Comparison of ENCODE assay signal across 7 mouse cellular contexts in the genomic region with DNA sequence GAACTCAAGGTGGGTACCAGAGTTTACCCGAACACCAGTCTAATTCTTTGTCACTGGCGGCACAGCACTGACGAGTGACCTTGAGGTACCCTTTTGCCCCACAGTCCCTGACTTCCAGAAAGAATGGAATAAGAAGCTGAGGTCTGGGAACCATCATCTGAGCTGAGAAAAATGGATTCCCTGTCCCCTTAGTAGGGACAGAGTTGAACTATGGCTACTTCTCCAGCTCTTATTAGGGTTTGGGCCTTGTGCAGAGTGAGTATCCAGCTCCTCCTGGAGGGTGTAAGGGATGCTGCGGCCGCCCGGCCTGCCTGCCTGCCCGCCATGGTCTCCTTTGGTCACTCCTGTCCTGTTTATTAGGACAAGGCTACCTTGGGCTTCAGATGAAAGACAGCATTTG. TPM values are rescaled to one million over a fixed set of nuclear protein-coding genes. Genes with fewer than 3 reads are reported as not detected.
DNase-seq lines count a peak whose midpoint lies in the region; ATAC-seq lines count a peak whose summit lies in the region.

No protein-coding gene starts in this region.

- H3K9me3 ChIP-seq in lung, embryonic 16.5 days (ENCODE audit: control insufficient read depth, low read length): no peaks in the 10 kb centered on the region
- H3K9me3 ChIP-seq in heart, embryonic 13.5 days: no peaks in the 10 kb centered on the region
- no peaks in the 10 kb centered on the region for H3K9me3 ChIP-seq in limb, embryonic 15.5 days
- no peaks in the 10 kb centered on the region for H3K9me3 ChIP-seq in stomach, embryonic 16.5 days (replicated peaks; ENCODE audit: control insufficient read depth, low read length)

- peak overlapping the region; percentile 68 for H3K9ac ChIP-seq in lung, embryonic 16.5 days (ENCODE audit: low read length)
- H3K9ac ChIP-seq in heart, embryonic 13.5 days: peak overlapping the region; percentile 80
- 0 out of 2 replicates have a peak overlapping the region, but pooled peaks have one; percentile 1 for H3K9ac ChIP-seq in limb, embryonic 15.5 days
- peak overlapping the region; percentile 74 for H3K9ac ChIP-seq in stomach, embryonic 16.5 days (ENCODE audit: low read length)

- H3K4me1 ChIP-seq in lung, embryonic 16.5 days (replicated peaks; ENCODE audit: control insufficient read depth, insufficient read depth, low read length): peaks cover 22% of the 10 kb centered on the region
- peaks cover 61% of the 10 kb centered on the region for H3K4me1 ChIP-seq in heart, embryonic 13.5 days
- peaks cover 23% of the 10 kb centered on the region for H3K4me1 ChIP-seq in limb, embryonic 15.5 days
- H3K4me1 ChIP-seq in stomach, embryonic 16.5 days (ENCODE audit: control insufficient read depth, insufficient read depth, low read length): peaks cover 24% of the 10 kb centered on the region

- H3K4me3 ChIP-seq in lung, embryonic 16.5 days (ENCODE audit: low read length): peak overlapping the region; percentile 49
- peak overlapping the region; percentile 52 for H3K4me3 ChIP-seq in heart, embryonic 13.5 days
- peak overlapping the region; percentile 43 for H3K4me3 ChIP-seq in limb, embryonic 15.5 days
- peak overlapping the region; percentile 48 for H3K4me3 ChIP-seq in stomach, embryonic 16.5 days (replicated peaks; ENCODE audit: low read length)

- H3K4me2 ChIP-seq in lung, embryonic 16.5 days (ENCODE audit: low read depth, low read length): peak overlapping the region; percentile 72
- H3K4me2 ChIP-seq in heart, embryonic 13.5 days: peak overlapping the region; percentile 70
- peak overlapping the region; percentile 46 for H3K4me2 ChIP-seq in limb, embryonic 15.5 days
- peak overlapping the region; percentile 76 for H3K4me2 ChIP-seq in stomach, embryonic 16.5 days (ENCODE audit: low read depth, low read length)

- DNase-seq in lung, adult 18-20 months: no peak
- peak; percentile 32 to 48 for DNase-seq in cerebellum, postnatal 14 days
- no peak for DNase-seq in spleen, postnatal 36 days (ENCODE audit: low spot score in 2 of 2)

- H3K27ac ChIP-seq in lung, embryonic 16.5 days (ENCODE audit: low read length): peak overlapping the region; percentile 94
- H3K27ac ChIP-seq in heart, embryonic 13.5 days (replicated peaks): peak overlapping the region; percentile 92
- peak overlapping the region; percentile 90 for H3K27ac ChIP-seq in limb, embryonic 15.5 days
- peak overlapping the region; percentile 96 for H3K27ac ChIP-seq in stomach, embryonic 16.5 days (ENCODE audit: low read length)

- 55% methylated on average over 7 of the region's 7 CpGs for WGBS in lung, embryonic 16.5 days
- WGBS in heart, embryonic 13.5 days: 61% methylated on average over 7 of the region's 7 CpGs
- WGBS in limb, embryonic 15.5 days: 57% methylated on average over 7 of the region's 7 CpGs
- WGBS in stomach, embryonic 16.5 days: 53% methylated on average over 7 of the region's 7 CpGs

- no peaks in the 10 kb centered on the region; the same call in 1 of the 2 replicates for H3K36me3 ChIP-seq in lung, embryonic 16.5 days (ENCODE audit: control insufficient read depth, insufficient read depth, low read length)
- peaks cover 29% of the 10 kb centered on the region for H3K36me3 ChIP-seq in heart, embryonic 13.5 days
- H3K36me3 ChIP-seq in limb, embryonic 15.5 days: peaks cover 19% of the 10 kb centered on the region
- no peaks in the 10 kb centered on the region for H3K36me3 ChIP-seq in stomach, embryonic 16.5 days (ENCODE audit: control insufficient read depth, insufficient read depth, low read length)

- ATAC-seq in lung, embryonic 16.5 days (ENCODE audit: low read depth): no peak
- ATAC-seq in heart, embryonic 13.5 days (ENCODE audit: extremely low read depth, insufficient number of reproducible peaks, low FRiP score, low TSS enrichment): no peak
- ATAC-seq in limb, embryonic 15.5 days (ENCODE audit: insufficient number of reproducible peaks, low FRiP score, low TSS enrichment, low read depth): no peak
- ATAC-seq in stomach, embryonic 16.5 days (ENCODE audit: insufficient read depth, low FRiP score): no peak

- H3K27me3 ChIP-seq in lung, embryonic 16.5 days (ENCODE audit: control insufficient read depth, insufficient read depth, low read depth, low read length): no peaks in the 10 kb centered on the region
- H3K27me3 ChIP-seq in heart, embryonic 13.5 days (replicated peaks): no peaks in the 10 kb centered on the region
- no peaks in the 10 kb centered on the region for H3K27me3 ChIP-seq in limb, embryonic 15.5 days
- H3K27me3 ChIP-seq in stomach, embryonic 16.5 days (ENCODE audit: control insufficient read depth, insufficient read depth, low read length): no peaks in the 10 kb centered on the region

RNA-seq across cellular contexts. Expression of gene C87436, which starts 34.9 kb away (rescaled TPM):
- 23.8 and 26.7 TPM in 2 replicates for polyA plus RNA-seq in lung, embryonic 16.5 days (2015; fragmentation: Nextera tagmentation; extraction: Ambion mirVana)
- 16.8 and 20.0 TPM in 2 replicates for polyA plus RNA-seq in heart, embryonic 13.5 days (2015; fragmentation: Nextera tagmentation; extraction: Ambion mirVana)
- 22.9 and 24.5 TPM in 2 replicates for polyA plus RNA-seq in limb, embryonic 15.5 days (2015; fragmentation: Nextera tagmentation; extraction: Ambion mirVana)
- 23.0 and 23.4 TPM in 2 replicates for polyA plus RNA-seq in stomach, embryonic 16.5 days (2015; fragmentation: Nextera tagmentation; extraction: Ambion mirVana)

RNA-seq across cellular contexts. Expression of gene Gm44790, which starts 46.6 kb away (rescaled TPM):
- polyA plus RNA-seq in lung, embryonic 16.5 days (2015; fragmentation: Nextera tagmentation; extraction: Ambion mirVana): not detected in 2 replicates
- polyA plus RNA-seq in heart, embryonic 13.5 days (2015; fragmentation: Nextera tagmentation; extraction: Ambion mirVana): 0.60 TPM in 1 of 2 replicates, not detected in the other
- 0.42 TPM in 1 of 2 replicates, not detected in the other for polyA plus RNA-seq in limb, embryonic 15.5 days (2015; fragmentation: Nextera tagmentation; extraction: Ambion mirVana)
- not detected in 2 replicates for polyA plus RNA-seq in stomach, embryonic 16.5 days (2015; fragmentation: Nextera tagmentation; extraction: Ambion mirVana)

RNA-seq across cellular contexts. Expression of gene Pcbp1, which starts 53.0 kb away (rescaled TPM):
- polyA plus RNA-seq in lung, embryonic 16.5 days (2015; fragmentation: Nextera tagmentation; extraction: Ambion mirVana): 168 and 192 TPM in 2 replicates
- polyA plus RNA-seq in heart, embryonic 13.5 days (2015; fragmentation: Nextera tagmentation; extraction: Ambion mirVana): 218 and 286 TPM in 2 replicates
- 456 and 462 TPM in 2 replicates for polyA plus RNA-seq in limb, embryonic 15.5 days (2015; fragmentation: Nextera tagmentation; extraction: Ambion mirVana)
- 177 and 197 TPM in 2 replicates for polyA plus RNA-seq in stomach, embryonic 16.5 days (2015; fragmentation: Nextera tagmentation; extraction: Ambion mirVana)

Comparison
In these comparisons a context has a peak if more than half of its experiments do, and no peak if none do; other contexts are left out.
1. H3K9ac ChIP-seq: peak in every context shown above with its lines; median percentile 80 in heart, embryonic 13.5 days; 74 in stomach, embryonic 16.5 days; 68 in lung, embryonic 16.5 days; 1 in limb, embryonic 15.5 days.
2. DNase-seq: peak in cerebellum, postnatal 14 days (2 of 2); none in lung, adult 18-20 months (0 of 2) and spleen, postnatal 36 days (0 of 2).
3. Peak in every context shown above with its lines, with median percentiles within 50 percentile points of each other: H3K27ac ChIP-seq, H3K4me2 ChIP-seq and H3K4me3 ChIP-seq.